Mouse (Mus musculus) bone marrow, adult 2 months (tissue): Measurements from ENCODE around the gene Ncor1. TPM values are rescaled to one million over a fixed set of nuclear protein-coding genes. Genes with fewer than 3 reads are reported as not detected.

Experiments
- H3K27ac ChIP-seq: fragments of 200-500 bp; 2 replicates; pipeline ENCODE4 v1.5.1; 2012; ENCODE audit warnings: low read depth, mild to moderate bottlenecking, control low read depth, inconsistent platforms, low read length; ENCODE audit not compliant: control insufficient read depth, poor library complexity, insufficient read depth
- H3K4me1 ChIP-seq: fragments of 200-500 bp; 2 replicates; pipeline ENCODE4 v1.6.1; 2011; ENCODE audit warnings: low read length; ENCODE audit not compliant: control insufficient read depth, insufficient read depth
- H3K4me3 ChIP-seq: fragments of 200-500 bp; replicated peaks from 2 replicates; pipeline ENCODE3; 2011; ENCODE audit warnings: mild to moderate bottlenecking, low read depth, low read length, control low read depth; ENCODE audit not compliant: control insufficient read depth
- CTCF ChIP-seq: fragments of 200-500 bp; IDR thresholded peaks from 2 replicates; pipeline ENCODE4 v1.5.1; 2011; ENCODE audit warnings: low read length, control low read depth; ENCODE audit not compliant: control insufficient read depth, insufficient read depth
- POLR2A ChIP-seq: fragments of 200-500 bp; IDR thresholded peaks from 2 replicates; pipeline ENCODE4 v1.6.1; 2011; ENCODE audit warnings: low read depth, mild to moderate bottlenecking, control low read depth, low read length, borderline replicate concordance; ENCODE audit not compliant: control insufficient read depth
- WGBS: fragments of 180-500 bp; shearing (Covaris S2); methylation state at CpG from one replicate; pipeline ENCODE4 v1.1.7; 2018; 5-methylcytosine and 5-hydroxymethylcytosine counted together
- polyA plus RNA-seq: library from polyadenylated mRNA; stranded (reverse); fragments of >200 nt; gene quantifications from 2 replicates; pipeline ENCODE4 v1.2.4, GENCODE M21; 2011; ENCODE audit warnings: low replicate concordance; ENCODE audit not compliant: missing spikeins, insufficient read depth, insufficient read length

The Ncor1 gene
- polyA plus RNA-seq, 1 experiment = 172 TPM

DNA sequence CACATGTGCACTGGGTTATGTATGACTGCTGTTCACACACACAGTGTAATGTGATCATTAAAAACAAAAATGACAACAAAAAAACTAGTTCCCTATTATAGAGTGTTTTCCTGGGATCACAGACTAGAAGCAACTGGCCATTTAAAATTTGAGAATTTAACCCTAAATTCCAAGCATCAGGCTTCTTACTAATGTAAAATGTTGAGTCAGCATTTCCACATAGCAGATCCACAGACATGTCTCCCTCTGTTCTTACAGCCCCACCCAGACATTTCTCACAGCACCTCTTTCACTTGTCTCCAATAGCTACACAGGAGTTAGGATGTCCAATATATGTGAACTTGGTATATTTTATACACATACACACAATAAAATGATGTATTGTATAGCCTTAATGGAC lies 88.4 kb downstream of the Ncor1 start:
- Histone ChIP-seq H3K27ac (no peak overlapping the region), H3K4me1 (no peaks in the 10 kb centered on the region), H3K4me3 (no peak overlapping the region)
- TF ChIP-seq POLR2A = no peak
- no peak for TF ChIP-seq CTCF

DNA sequence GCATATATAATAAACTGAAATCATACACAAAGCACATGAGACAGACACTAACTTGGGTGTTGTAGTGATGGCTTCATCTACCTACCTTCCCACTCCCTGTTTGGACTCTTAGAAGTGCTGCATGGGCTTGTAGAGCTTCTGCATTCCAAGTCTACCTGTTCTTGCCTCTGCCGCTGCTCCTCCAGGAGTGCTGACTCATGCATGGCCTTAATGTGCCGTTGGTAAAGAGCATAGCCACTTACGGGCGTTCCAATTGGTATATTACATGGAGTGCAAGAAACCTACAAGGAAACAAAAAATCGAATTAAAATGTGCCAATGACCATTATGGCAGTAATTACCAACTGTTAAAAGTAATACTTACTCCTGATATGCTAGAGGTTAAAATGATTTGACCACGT lies 91.5 kb downstream of the Ncor1 start:
- no peaks in the 10 kb centered on the region for H3K4me1 ChIP-seq
- H3K4me3 ChIP-seq = no peak overlapping the region
- no peak overlapping the region for H3K27ac ChIP-seq
- TF ChIP-seq CTCF = no peak
- 80% methylated on average over 6 of the region's 6 CpGs for WGBS

DNA sequence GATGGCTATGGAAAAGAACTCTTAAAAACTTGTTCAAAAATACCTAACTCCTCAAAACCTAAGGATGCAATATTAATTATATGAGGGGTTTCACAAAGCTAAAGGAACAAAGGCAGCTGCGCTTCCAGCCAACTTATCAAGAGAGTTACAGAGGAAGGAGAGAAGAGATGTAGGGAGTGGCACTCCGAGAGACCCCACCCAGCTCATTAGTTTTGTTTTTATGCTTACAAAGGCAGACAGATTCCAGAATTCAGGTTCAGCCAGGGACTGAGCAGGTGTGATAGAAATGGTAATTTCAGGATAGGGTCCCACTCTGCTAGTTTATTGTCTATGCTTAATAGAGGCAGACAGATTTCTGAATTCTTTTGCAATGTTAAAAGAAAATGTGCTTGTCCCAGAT lies 103.1 kb downstream of the Ncor1 start:
- H3K4me3 ChIP-seq = no peak overlapping the region
- H3K4me1 ChIP-seq = no peaks in the 10 kb centered on the region
- no peak overlapping the region for H3K27ac ChIP-seq
- WGBS = 88% methylated on average over 2 of the region's 2 CpGs
- no peak for TF ChIP-seq CTCF
- TF ChIP-seq POLR2A = no peak

- no peaks in the 10 kb centered on the region for H3K4me1 ChIP-seq
- 84% methylated on average over 4 of the region's 4 CpGs for WGBS
- TF ChIP-seq POLR2A (no peak), CTCF (no peak)
- H3K27ac ChIP-seq = no peak overlapping the region
- H3K4me3 ChIP-seq = no peak overlapping the region
Observed at GRCm38 (mm10) chr11:62351948-62352347, 106.4 kb downstream of the Ncor1 start.

- no peak overlapping the region for H3K27ac ChIP-seq
- TF ChIP-seq POLR2A = no peak
- no peak for TF ChIP-seq CTCF
- 86% methylated on average over 13 of the region's 13 CpGs for WGBS
- H3K4me1 ChIP-seq = no peaks in the 10 kb centered on the region
- H3K4me3 ChIP-seq = no peak overlapping the region
Observed at GRCm38 (mm10) chr11:62343002-62343401, 115.3 kb downstream of the Ncor1 start.

GRCm38 (mm10) chr11:62332228-62332627 lies 126.1 kb downstream of the Ncor1 start:
- Histone ChIP-seq H3K4me1 (no peaks in the 10 kb centered on the region), H3K27ac (no peak overlapping the region), H3K4me3 (no peak overlapping the region)
- WGBS = 69% methylated on average over 4 of the region's 4 CpGs
- TF ChIP-seq POLR2A (no peak), CTCF (no peak)

DNA sequence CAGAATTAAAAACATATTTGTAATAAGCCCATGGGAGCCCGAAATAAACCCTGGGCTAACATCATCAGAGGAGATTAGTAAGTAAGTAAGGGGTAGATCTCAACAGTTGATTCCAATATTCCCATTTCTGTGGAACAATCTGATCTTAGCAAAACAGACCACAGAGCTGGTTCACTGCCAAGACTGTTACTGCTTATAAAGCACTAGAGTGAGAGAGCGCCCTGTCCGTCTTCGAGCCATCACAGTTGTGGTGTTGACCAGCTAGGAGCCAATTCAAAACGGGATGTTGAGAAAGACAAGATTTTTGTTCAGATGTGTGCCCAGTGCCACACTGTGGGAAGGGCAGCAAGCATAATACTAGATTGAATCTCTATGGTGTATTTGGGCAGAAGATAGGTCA lies 127.2 kb downstream of the Ncor1 start:
- 74% methylated on average over 5 of the region's 5 CpGs for WGBS
- no peak overlapping the region for H3K4me3 ChIP-seq
- no peak overlapping the region for H3K27ac ChIP-seq
- TF ChIP-seq POLR2A (no peak), CTCF (no peak)
- H3K4me1 ChIP-seq = no peaks in the 10 kb centered on the region

GRCm38 (mm10) chr11:62323659-62324058 lies 134.7 kb downstream of the Ncor1 start:
- Histone ChIP-seq H3K4me1 (no peaks in the 10 kb centered on the region), H3K27ac (no peak overlapping the region), H3K4me3 (no peak overlapping the region)
- TF ChIP-seq POLR2A = no peak
- TF ChIP-seq CTCF = no peak
- WGBS = 82% methylated on average over 3 of the region's 3 CpGs

DNA sequence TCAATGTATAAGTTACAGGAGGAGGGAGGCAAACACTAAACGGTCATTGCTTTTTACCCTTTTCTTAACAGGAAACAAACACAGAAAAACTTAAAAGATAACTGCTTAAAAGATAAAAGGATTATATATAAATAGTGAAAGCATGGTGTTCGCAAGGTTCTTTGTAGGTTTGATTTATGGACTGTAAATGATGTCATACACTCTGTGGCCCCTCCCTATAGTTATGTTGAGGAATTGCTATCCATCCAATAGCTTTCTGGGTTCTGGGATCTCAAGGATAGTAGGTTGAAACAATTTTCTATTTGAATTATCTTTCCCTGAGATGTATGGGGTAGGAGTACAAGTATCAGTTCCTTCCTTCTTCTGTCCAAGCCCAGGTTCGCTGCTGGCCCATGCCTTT lies 138.2 kb downstream of the Ncor1 start:
- WGBS = 80% methylated on average over 3 of the region's 3 CpGs
- TF ChIP-seq CTCF = no peak
- TF ChIP-seq POLR2A = no peak

More for the DNA sequence above, 138.2 kb downstream of the Ncor1 start:
- H3K27ac ChIP-seq = no peak overlapping the region
- no peaks in the 10 kb centered on the region for H3K4me1 ChIP-seq
- no peak overlapping the region for H3K4me3 ChIP-seq
